Mouse (Mus musculus) layer of hippocampus, adult 2 months (tissue): ENCODE results near the gene Rsad1. TPM values are rescaled to one million over a fixed set of nuclear protein-coding genes. Genes with fewer than 3 reads are reported as not detected.

Experiments
- DNase-seq, 2 experiments: peaks; one replicate each; pipeline ENCODE4 v3.0.0; 2022; ENCODE audit warnings: low spot score in 2 of 2
- H3K27ac ChIP-seq: fragments of 200-600 bp; 2 replicates; pipeline ENCODE4 v1.8.1; 2022
- H3K4me3 ChIP-seq: fragments of 200-600 bp; 2 replicates; pipeline ENCODE4 v1.8.1; 2022; ENCODE audit warnings: mild to moderate bottlenecking
- CTCF ChIP-seq: fragments of 200-600 bp; conservative IDR thresholded peaks from 2 replicates; pipeline ENCODE4 v1.8.1; 2022; ENCODE audit warnings: antibody characterized with exemption, mild to moderate bottlenecking, moderate library complexity
- long read RNA-seq, 2 experiments: library from polyadenylated mRNA; stranded (forward); transcript quantifications; one replicate each; pipeline ENCODE4 v2.0.0; 2021; ENCODE audit warnings: borderline mapping rate in 2 of 2
- total RNA-seq, 2 experiments: library from RNA; stranded (reverse); gene quantifications; 2 replicates each; pipeline ENCODE4 v1.2.3; 2021

Gene Rsad1
- total RNA-seq: 10 to 100 TPM in 1 of 2 experiments, 1 to 10 TPM in 1; 9.3 to 11.3 TPM
- long read RNA-seq, experiment 1, partial matches to known transcripts: 0 of 3 reads
- long read RNA-seq, experiment 1, other reads (novel, unspliced or antisense): 3 of 3 reads
- long read RNA-seq, experiment 2, partial matches to known transcripts: 2 of 15 reads
- long read RNA-seq, experiment 2, other reads (novel, unspliced or antisense): 13 of 15 reads

DNA sequence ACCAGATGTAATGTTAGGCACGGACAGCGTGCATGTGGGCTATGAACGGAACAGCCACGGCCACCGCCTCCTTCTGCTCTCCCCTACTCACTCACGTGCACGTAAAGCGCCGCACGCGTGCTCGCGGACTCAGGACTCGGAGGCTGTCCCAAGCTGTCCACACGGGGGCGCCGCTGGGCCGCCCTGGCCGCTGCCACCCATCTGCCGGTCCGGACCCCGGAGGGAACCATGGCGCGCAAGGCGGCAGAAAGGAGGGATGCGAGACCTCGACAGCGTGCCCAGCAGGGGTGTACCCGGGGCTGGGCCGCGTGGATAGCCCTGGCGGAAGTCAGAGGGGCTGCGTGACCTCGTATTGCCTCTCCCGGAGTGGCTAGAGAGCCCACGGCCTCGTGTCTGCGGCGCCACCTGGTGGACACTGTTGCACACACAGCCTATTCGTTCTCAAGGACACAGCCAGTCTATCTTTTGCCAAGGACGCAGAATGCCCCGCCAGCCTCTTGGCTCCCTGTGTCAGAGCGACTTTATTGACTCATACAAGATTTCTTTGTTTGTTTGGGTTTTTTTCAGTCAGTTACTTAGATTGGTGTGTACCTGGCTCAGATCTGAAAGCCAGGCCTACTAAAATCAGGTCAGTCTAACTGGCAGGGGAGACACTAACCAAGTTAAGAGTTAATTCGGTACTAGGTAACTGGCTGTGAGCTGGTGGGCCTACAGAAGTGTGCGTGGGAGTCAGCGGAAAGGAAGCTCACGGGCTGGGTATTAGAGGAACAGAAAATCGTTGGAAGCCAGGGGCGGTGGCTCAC lies at the start of gene Rsad1:
Gene Rsad1, minus strand, starts transcription at position 368 of the 803 bp plus-strand sequence.
- TF ChIP-seq CTCF: peak; percentile 95
- peak; percentile 91 to 95 for DNase-seq
- Histone ChIP-seq H3K4me3 (peak within 1 kb of the TSS; percentile 74), H3K27ac (peak within 1 kb of the TSS; percentile 98)

DNA sequence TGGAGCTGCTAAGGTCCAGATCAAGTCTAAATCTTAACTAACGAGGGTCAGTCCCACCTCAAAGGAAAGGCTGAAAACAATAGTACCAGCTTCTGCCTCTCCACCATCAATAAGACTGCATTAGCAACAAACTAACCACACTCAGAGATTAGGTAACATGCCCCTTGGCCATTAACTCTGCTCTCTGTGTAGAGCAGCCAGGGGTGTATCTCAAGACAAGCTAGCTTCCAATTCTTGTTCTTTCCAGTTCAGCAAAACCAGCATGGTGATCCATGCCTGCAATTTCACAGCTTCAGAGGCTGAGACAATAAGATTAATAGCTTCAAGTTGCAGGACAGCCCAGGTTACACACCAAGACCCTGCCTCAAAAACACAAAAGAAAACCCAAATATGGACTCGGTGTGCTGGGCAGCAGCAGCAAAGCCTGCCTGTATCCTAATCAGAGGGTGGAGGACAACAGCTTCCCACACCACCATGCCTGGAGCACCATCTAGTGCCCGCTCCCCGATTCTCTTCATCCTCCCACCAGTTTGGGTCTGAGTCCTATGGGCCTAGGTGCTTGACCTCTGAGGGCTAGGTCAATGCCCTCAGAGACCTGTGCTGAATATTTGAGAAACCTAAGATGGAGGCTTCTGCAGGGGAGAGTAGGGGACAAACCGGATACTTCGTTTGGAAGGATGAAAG lies 49.5 kb upstream of the Rsad1 start:
- Histone ChIP-seq H3K4me3 (no peak overlapping the region), H3K27ac (no peak overlapping the region)
- DNase-seq: no peak
- TF ChIP-seq CTCF: peak; percentile 50

DNA sequence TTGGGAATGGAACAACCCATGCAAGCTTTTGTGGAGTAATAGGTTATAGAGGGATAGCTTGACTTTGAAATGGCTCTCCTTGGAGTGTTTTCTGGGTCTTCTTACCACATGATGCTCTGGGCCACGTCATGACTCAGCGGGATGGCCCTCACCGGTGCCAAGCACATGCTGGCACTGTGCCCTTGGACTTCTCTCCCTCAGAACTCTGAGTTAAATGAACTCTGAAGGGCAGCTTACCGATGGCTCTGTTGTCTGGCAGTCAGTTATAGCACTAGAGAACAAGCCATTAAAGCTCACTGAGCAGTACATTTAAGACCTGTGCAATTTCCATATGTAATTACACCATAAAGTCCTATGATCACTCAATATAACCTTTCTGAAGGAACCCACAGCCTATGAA lies 48.3 kb upstream of the Rsad1 start:
- no peak for TF ChIP-seq CTCF
- H3K27ac ChIP-seq: no peak overlapping the region
- H3K4me3 ChIP-seq: no peak overlapping the region
- DNase-seq: no peak

DNA sequence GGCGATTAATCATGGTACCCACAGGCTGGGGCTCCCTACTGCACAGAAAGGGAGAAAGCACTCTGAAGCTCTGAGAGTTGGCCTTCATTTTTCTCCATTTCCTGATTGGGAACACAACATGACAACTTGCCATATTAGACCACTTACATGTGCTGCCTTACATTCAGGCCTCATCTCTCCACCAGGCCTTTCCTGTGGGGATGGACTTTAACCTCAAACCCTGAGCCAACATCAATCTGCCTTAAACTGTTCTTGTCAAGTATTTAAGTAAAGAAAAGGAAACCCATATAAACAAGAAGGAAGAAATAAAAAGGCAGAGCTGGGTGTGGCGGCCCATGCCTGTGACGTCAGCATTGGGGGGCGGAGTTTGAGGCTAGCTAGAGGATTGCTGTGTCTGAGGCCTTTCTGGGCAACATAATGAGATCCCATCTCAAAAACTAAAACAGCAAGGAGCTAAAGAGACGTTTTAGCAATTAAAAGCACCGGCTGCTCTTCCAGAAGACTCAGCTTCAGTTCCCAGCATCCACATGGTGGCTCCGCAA lies 47.3 kb upstream of the Rsad1 start:
- Histone ChIP-seq H3K27ac (no peak overlapping the region), H3K4me3 (no peak overlapping the region)
- no peak for TF ChIP-seq CTCF
- DNase-seq: no peak

DNA sequence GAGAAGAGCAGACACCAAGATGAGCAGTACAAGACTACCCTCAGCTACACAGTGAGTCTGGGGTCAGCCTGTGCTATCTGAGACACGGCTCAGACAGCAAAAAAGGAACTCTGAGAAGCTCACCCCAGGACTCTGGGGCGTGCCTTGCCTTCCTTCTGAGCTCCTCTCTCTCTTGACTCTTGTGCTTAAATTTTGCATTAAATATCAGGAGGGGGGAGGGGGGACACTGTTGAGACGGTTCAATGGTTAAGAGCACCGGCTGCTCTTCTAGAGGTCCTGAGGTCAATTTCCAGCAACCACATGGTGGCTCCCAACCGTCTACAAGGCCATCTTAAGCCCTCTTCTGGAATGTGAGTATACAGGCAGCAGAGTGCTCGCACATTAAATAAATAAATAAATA lies 38.5 kb upstream of the Rsad1 start:
- Histone ChIP-seq H3K4me3 (no peak overlapping the region), H3K27ac (no peak overlapping the region)
- TF ChIP-seq CTCF: no peak
- DNase-seq: no peak

DNA sequence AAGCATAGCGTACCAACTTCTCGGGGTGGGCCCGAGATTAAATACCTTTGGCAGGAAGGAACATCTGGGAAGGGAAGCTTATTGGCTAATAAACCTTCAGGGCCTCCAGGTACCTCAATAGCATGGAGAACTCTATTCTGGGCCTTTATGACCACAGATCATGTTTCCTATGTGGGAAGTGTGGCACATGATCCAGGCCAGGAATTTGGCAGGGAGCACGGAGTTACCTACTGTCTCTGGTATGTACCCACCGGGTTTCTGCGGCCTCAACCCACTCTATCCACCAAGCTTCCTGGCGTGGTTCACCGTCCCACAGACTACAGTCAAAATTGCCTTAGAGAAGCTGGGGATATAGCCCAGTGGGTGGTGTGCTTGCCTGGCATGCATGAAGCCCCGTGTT lies 36.0 kb upstream of the Rsad1 start:
- no peak for DNase-seq
- H3K27ac ChIP-seq: no peak overlapping the region
- TF ChIP-seq CTCF: no peak
- no peak overlapping the region for H3K4me3 ChIP-seq

DNA sequence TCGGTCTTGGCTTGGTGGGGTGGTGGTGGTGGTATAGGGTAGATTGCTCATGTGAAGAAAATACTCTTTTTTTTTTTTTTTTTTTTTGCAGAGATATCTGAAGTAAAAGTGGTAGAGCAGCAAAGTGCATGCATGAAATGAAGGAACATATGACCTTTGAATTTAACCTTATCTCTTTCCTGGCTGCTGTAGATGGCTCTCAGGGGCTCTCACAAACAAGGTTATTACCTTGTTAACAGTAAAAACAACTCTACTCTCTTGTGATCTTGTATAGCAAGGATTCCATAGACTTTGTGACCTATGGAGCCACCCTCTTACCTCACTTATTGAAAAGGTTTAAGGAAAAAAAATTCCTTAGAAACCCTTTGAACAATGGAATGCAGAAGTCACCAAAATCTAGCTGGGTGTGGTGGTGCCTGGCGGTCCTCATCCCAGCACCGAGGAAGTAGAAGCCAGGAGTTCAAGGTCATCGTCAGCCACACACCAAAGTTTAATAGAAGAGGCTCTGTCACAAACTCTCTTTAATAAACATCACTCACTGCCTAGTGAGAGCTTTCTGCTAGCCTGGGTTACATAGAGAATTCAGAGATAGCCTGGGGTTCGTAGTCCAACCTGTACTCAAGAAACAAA lies 31.2 kb upstream of the Rsad1 start:
- no peak for DNase-seq

DNA sequence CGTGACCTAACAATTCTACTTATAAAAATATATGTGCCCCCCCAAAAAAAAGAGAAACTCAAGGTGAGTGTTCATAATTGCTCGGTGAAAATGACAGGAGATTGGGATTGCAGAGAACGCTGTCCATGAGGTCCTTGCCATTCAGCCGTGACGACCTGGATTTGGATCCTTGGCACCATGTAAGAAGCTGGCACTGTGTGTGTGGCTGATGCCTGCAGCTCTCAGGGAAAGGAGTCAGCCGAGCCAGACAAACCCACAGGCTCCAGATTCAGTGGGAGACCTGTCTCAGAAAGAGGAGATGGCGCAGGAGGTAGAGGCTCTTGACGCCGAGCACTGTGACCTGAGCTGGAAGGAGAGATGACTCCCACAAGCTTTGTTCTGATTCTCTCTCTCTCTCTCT lies 27.3 kb upstream of the Rsad1 start:
- Histone ChIP-seq H3K4me3 (no peak overlapping the region), H3K27ac (no peak overlapping the region)
- DNase-seq: no peak
- no peak for TF ChIP-seq CTCF

More for the DNA sequence above, 31.2 kb upstream of the Rsad1 start:
- Histone ChIP-seq H3K4me3 (no peak overlapping the region), H3K27ac (no peak overlapping the region)
- no peak for TF ChIP-seq CTCF

DNA sequence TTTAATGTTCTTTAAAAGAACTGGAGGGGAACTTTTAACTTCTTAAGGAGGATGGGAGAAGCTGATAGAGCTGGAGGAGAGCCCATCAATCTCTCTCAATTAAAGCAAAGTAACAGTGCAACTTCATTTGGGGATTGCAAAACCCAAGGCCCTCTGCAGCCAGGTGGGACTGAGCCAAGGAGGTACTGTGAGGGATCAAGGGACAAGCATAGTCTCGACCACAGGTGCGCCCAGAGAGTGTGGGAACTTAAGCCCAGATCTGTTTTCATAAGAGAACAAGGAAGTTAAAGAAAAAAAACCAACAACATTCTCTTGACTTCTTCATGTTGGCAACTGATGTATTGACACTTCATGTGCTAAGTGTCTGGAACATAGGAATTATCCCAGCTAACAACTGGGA lies 26.0 kb upstream of the Rsad1 start:
- no peak for DNase-seq
- Histone ChIP-seq H3K27ac (no peak overlapping the region), H3K4me3 (no peak overlapping the region)
- no peak for TF ChIP-seq CTCF

DNA sequence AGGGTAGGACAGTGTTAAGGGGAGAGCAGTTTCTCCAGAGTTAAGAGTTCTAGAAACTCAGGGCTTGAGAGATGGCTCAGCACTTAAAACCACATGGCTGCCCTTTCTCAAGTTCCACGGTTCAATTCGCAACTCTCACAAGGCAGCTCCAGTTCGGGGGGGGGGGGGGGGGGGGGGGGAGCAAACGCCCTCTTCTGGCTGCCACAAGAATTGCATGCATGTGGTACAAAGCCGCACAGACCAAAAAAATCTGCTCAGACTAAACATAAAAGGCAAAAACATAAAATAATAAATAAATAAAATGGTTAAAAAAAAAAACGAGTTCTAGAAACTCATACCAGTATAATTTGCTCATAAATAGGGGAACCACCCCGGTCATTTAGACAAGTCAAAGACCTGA lies 25.5 kb upstream of the Rsad1 start:
- no peak overlapping the region for H3K4me3 ChIP-seq
- no peak for DNase-seq
- TF ChIP-seq CTCF: peak; percentile 73
- no peak overlapping the region for H3K27ac ChIP-seq

DNA sequence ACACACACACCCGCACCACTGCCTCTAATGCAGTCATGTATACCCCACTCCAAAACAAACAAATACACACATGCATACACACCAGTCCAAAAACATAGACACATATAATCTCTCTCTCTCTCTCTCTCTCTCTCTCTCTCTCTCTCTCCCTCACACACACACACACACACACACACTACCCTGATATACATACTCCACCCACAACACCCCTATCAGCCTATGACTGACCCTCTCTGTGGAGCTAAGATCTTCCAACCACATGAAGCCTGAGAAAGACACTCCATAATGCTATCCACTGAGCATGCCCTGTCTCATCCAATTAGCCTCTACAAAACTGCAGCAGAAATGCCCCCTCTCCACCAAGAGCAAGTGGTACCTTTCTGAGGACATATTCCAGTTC lies 22.8 kb upstream of the Rsad1 start:
- no peak overlapping the region for H3K27ac ChIP-seq
- H3K4me3 ChIP-seq: no peak overlapping the region
- no peak for TF ChIP-seq CTCF
- DNase-seq: no peak

DNA sequence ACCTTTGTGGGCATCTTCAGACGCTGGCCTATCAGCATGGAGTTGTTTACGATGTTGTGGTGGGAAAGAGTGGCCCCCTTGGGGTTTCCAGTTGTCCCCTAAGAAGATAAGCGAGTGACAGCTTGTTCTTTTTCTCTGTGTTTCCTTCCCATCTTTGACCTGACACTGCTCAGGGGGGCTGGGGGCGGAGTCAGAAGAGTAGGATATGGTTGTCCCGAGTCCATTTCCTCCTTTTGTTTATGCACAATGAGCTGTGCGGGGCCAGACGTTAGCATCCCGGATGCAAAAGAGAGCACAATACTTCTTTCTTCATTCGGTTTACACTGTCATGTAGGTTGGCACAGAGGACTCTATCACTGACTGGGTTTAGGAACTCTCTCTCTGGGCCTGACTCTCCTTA lies 21.6 kb upstream of the Rsad1 start:
- H3K4me3 ChIP-seq: no peak overlapping the region
- no peak for DNase-seq
- no peak overlapping the region for H3K27ac ChIP-seq
- no peak for TF ChIP-seq CTCF

DNA sequence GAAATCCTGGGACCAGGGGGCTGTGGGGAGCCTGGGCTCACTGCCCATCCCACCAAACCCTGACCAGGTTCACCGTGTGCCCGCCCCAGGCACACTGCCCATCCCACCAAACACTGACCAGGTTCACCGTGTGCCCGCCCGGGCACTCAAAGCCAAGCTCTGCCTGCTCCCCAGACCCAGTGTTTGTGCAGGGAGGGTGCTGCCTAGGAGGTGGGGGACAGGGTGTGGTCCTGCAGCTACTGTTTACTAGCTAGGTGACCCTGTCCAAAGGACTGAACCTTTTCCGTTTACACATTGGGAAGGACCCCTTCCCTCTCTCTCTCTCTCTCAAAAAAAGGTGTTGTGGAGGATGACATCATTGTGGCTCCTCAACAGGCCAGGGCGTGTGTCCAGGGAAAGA lies 18.3 kb upstream of the Rsad1 start:
- no peak for TF ChIP-seq CTCF
- DNase-seq: no peak
- Histone ChIP-seq H3K27ac (no peak overlapping the region), H3K4me3 (no peak overlapping the region)
